Mouse (Mus musculus) liver, embryonic 14.5 days (tissue): Measurements from ENCODE around the gene Tmem8. TPM values are rescaled to one million over a fixed set of nuclear protein-coding genes. Genes with fewer than 3 reads are reported as not detected.

ENCODE experiments used
- ATAC-seq: fragments of 200-750 bp; cut with Nextera tagmentation; 2 replicates; pipeline ENCODE4 v1.8.0; 2017; ENCODE audit warnings: moderate number of reproducible peaks, mild to moderate bottlenecking, moderate library complexity; ENCODE audit not compliant: insufficient read depth
- DNase-seq, 3 experiments: peaks; one replicate each; pipeline ENCODE4 v3.0.0-alpha.2; 2012 to 2013; ENCODE audit warnings: low read depth in 3 of 3, low spot score in 3 of 3
- H3K27ac ChIP-seq: fragments of 300-500 bp; sonication (generic); 2 replicates; pipeline ENCODE4 v1.5.1; 2014; ENCODE audit warnings: moderate library complexity, mild to moderate bottlenecking, control low read depth, inconsistent platforms
- H3K27me3 ChIP-seq: fragments of 300-500 bp; sonication (generic); 2 replicates; pipeline ENCODE4 v1.6.1; 2014; ENCODE audit warnings: mild to moderate bottlenecking, low read length, moderate library complexity; ENCODE audit not compliant: control insufficient read depth, insufficient read depth
- H3K36me3 ChIP-seq: fragments of 300-500 bp; sonication (generic); replicated peaks from 2 replicates; pipeline ENCODE4 v1.6.1; 2014; ENCODE audit warnings: low read depth; ENCODE audit not compliant: control insufficient read depth, insufficient read depth
- H3K4me1 ChIP-seq, 2 experiments: fragments of 200-500 bp in 1 of 2; fragments of 300-500 bp in 1 of 2; sonication (generic) in 1 of 2; replicated peaks; 2 replicates each; pipeline ENCODE4 v1.6.1; 2012 to 2014; ENCODE audit warnings: antibody characterized with exemption in 1 of 2, inconsistent platforms in 1 of 2, low read length in 1 of 2; ENCODE audit not compliant: control insufficient read depth in 2 of 2, insufficient read depth in 2 of 2
- H3K4me2 ChIP-seq: fragments of 300-500 bp; sonication (generic); 2 replicates; pipeline ENCODE4 v1.6.1; 2014; ENCODE audit warnings: low read depth, mild to moderate bottlenecking, control low read depth, moderate library complexity
- H3K4me3 ChIP-seq, 2 experiments: fragments of 200-500 bp in 1 of 2; fragments of 300-500 bp in 1 of 2; sonication (generic) in 1 of 2; 2 replicates each; pipeline ENCODE4 v1.5.1; 2012 to 2014; ENCODE audit warnings: low read depth in 2 of 2, low read length in 2 of 2, mild to moderate bottlenecking in 2 of 2, control low read depth in 1 of 2, inconsistent platforms in 1 of 2, moderate library complexity in 1 of 2; ENCODE audit not compliant: insufficient read depth in 1 of 2
- H3K9ac ChIP-seq: fragments of 300-500 bp; sonication (generic); replicated peaks from 2 replicates; pipeline ENCODE4 v1.6.1; 2014; ENCODE audit warnings: mild to moderate bottlenecking, control low read depth, moderate library complexity
- H3K9me3 ChIP-seq: fragments of 300-500 bp; sonication (generic); 2 replicates; pipeline ENCODE4 v1.6.1; 2016; ENCODE audit warnings: low read length, mixed read lengths; ENCODE audit not compliant: control insufficient read depth
- CTCF ChIP-seq: IDR thresholded peaks from 2 replicates; pipeline ENCODE4 v1.5.1; 2016; ENCODE audit warnings: antibody characterized with exemption, low read depth, control low read depth
- EP300 ChIP-seq: IDR thresholded peaks from 2 replicates; pipeline ENCODE4 v1.6.1; 2016; ENCODE audit warnings: antibody characterized with exemption, low read depth
- WGBS: fragments of 180-500 bp; shearing (Covaris S2); extraction: QIAGEN DNeasy Blood & Tissue Kit; methylation state at CpG from one replicate; pipeline ENCODE4 v1.1.7; 2014; ENCODE audit not compliant: insufficient replicate concordance; 5-methylcytosine and 5-hydroxymethylcytosine counted together
- polyA plus RNA-seq, 2 experiments: library from polyadenylated mRNA; depleted of rRNA in 1 of 2; stranded (reverse) in 1 of 2; unstranded in 1 of 2; fragments of >200 nt; fragmentation: Nextera tagmentation in 1 of 2; extraction: Ambion mirVana in 1 of 2; gene quantifications; 2 replicates each; pipeline versions ENCODE4 v1.2.1 to v1.2.3; 2012 to 2014

The Tmem8 gene
- polyA plus RNA-seq, 2 experiments: 0.88 to 2.8 TPM

DNA sequence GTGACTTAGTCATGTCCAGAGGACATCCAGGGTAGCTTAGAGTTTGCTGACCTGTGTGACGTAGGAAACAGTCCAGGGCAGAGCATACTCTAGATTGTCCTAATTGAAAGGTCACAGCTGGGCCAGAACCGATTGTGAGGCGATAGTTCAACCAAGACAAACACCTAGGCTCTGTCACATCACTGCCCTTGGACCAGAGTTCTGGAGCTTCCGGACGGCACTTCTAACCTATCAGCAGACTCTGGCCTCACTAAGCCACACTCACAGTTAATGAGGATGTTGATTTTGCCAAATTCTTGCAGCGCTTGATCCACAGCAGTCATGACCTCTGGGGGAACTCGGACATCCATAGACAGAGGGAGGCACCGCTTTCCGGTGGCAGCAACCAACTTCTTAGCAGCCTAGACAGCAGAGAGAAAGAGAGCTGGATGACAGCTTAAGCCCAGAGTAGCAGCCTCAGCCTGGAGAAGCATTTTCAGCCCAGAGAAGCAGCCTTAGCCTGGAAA lies 26.0 kb upstream of the Tmem8 start:
- DNase-seq (no peak), ATAC-seq (no peak)
- 66% methylated on average over 9 of the region's 9 CpGs for WGBS
- no peaks in the 10 kb centered on the region for H3K36me3 ChIP-seq
- H3K4me3 ChIP-seq: no peak overlapping the region
- no peaks in the 10 kb centered on the region for H3K4me1 ChIP-seq
- no peak overlapping the region for H3K9ac ChIP-seq
- no peaks in the 10 kb centered on the region for H3K27me3 ChIP-seq
- H3K4me2 ChIP-seq: no peak overlapping the region
- H3K9me3 ChIP-seq: no peaks in the 10 kb centered on the region
- H3K27ac ChIP-seq: no peak overlapping the region
- TF ChIP-seq CTCF: no peak
- no peak for TF ChIP-seq EP300

GRCm38 (mm10) chr17:26089905-26090632 lies 23.0 kb upstream of the Tmem8 start, which contains the start of gene Decr2:
TSS of gene Decr2 (minus strand) at chr17:26090337.
- H3K9ac ChIP-seq: peak within 1 kb of the TSS; percentile 50; the same call in 1 of the 2 replicates
- TF ChIP-seq CTCF (peak; percentile 93), EP300 (no peak)
- ATAC-seq: peak; percentile 83
- 2% methylated on average over 32 of the region's 32 CpGs for WGBS
- peak; percentile 70 to 76 (median 70) for DNase-seq
- no peaks in the 10 kb centered on the region for H3K9me3 ChIP-seq
- H3K36me3 ChIP-seq: no peaks in the 10 kb centered on the region
- peaks cover 7 to 12% of the 10 kb centered on the region in 2 experiments for H3K4me1 ChIP-seq
- H3K27ac ChIP-seq: no peak within 1 kb of the TSS
- H3K27me3 ChIP-seq: no peaks in the 10 kb centered on the region
- H3K4me3 ChIP-seq: peak within 1 kb of the TSS; percentile 66 to 72
- H3K4me2 ChIP-seq: peak within 1 kb of the TSS; percentile 82

DNA sequence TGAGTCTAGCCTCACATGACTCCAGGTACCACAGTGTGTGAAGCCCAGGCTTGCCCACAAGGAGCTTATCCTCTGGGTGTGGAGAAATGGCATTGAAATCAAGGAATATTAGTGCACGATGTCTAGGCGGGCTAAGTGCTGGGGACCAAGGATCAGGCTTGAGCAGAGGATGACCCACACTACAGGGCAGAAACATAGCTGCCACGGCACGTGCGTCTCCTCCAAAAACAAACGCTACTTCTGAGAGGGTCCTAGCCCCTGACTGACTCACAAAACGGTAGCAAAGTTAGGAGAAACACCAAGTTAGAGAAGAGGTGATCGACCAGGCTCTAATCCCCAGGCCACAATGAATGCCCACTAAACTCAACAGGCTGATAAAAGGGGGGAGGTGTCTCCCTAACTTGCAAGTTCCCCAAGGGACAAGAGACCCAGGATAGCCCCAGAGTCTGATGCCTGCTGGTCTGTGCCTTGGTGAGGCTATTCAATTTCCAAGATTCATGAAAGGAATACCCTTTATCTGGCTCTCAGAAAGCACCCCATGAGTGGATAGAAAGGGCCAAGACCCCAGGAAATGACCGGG lies 18.5 kb upstream of the Tmem8 start:
- peak overlapping the region; percentile 66 to 77 for H3K4me3 ChIP-seq
- H3K9ac ChIP-seq: peak overlapping the region; percentile 75
- H3K9me3 ChIP-seq: no peaks in the 10 kb centered on the region
- no peaks in the 10 kb centered on the region for H3K36me3 ChIP-seq
- ATAC-seq (no peak), DNase-seq (no peak)
- H3K27ac ChIP-seq: no peak overlapping the region
- peaks cover 10 to 18% of the 10 kb centered on the region in 2 experiments for H3K4me1 ChIP-seq
- H3K4me2 ChIP-seq: peak overlapping the region; percentile 84
- TF ChIP-seq EP300 (no peak), CTCF (no peak)
- WGBS: 17% methylated on average over 9 of the region's 9 CpGs
- no peaks in the 10 kb centered on the region for H3K27me3 ChIP-seq

DNA sequence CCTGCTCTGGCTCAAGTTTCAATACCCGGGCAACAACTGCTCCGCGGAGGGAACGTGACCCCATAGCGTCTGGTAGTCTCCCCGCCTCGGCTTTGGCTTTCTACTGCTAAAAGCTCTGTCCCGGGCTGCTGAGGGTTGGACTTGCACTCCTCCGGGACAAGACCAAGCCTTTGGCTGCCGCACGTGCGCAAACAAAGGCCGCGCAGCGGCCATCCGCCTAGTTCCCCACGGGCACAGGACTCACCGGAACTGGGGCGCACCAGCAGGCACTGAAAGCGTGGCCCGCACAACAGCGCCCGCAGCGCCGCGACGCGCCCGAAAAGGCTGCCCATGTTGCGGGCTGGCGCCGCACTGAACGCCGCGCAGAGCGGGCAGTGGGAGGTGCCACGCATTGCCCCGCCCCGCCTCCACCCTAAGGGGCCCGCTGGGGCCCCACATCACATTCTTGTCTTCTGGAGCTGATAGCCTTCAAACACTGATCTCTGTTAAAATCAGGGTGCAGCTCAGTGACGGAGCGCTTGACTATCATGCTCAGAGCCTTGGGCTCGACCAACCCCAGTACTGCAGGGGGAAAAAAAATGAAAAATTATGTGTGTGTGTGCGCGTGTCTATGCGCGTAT lies 17.9 kb upstream of the Tmem8 start, which contains the start of gene Nme4:
Gene Nme4, minus strand, starts transcription at position 482 of the 620 bp plus-strand sequence.
- Histone ChIP-seq H3K27ac (peak within 1 kb of the TSS; percentile 44), H3K27me3 (no peaks in the 10 kb centered on the region), H3K36me3 (no peaks in the 10 kb centered on the region), H3K4me2 (peak within 1 kb of the TSS; percentile 84), H3K9ac (peak within 1 kb of the TSS; percentile 75), H3K4me1 (peaks cover 10 to 18% of the 10 kb centered on the region in 2 experiments), H3K4me3 (peak within 1 kb of the TSS; percentile 66 to 77), H3K9me3 (no peaks in the 10 kb centered on the region)
- DNase-seq (peak; percentile 58 to 65 (median 64)), ATAC-seq (peak; percentile 84)
- no peak for TF ChIP-seq EP300
- TF ChIP-seq CTCF: no peak
- 2% methylated on average over 47 of the region's 47 CpGs for WGBS

- peaks cover 10 to 17% of the 10 kb centered on the region in 2 experiments for H3K4me1 ChIP-seq
- TF ChIP-seq CTCF (no peak), EP300 (no peak)
- H3K36me3 ChIP-seq: no peaks in the 10 kb centered on the region
- H3K27ac ChIP-seq: no peak overlapping the region
- H3K4me3 ChIP-seq: no peak overlapping the region
- H3K4me2 ChIP-seq: no peak overlapping the region
- no peaks in the 10 kb centered on the region for H3K9me3 ChIP-seq
- H3K9ac ChIP-seq: no peak overlapping the region
- 62% methylated on average over 7 of the region's 7 CpGs for WGBS
- no peaks in the 10 kb centered on the region for H3K27me3 ChIP-seq
- ATAC-seq: no peak
- DNase-seq: no peak
Measured at GRCm38 (mm10) chr17:26098461-26098860, 14.6 kb upstream of the Tmem8 start.
